Mouse (Mus musculus) gastrocnemius, postnatal 36 days (tissue): ENCODE data around the gene Chp1. TPM values are rescaled to one million over a fixed set of nuclear protein-coding genes. Genes with fewer than 3 reads are reported as not detected.
"Not testable (repeated sequence)": the region's sequence is repeated elsewhere in the genome, so short reads cannot be mapped to it uniquely, and the experiment has no call there.

Experiments used
- DNase-seq, 2 experiments: peaks; one replicate each; pipeline ENCODE4 v3.0.0; 2022
- intact Hi-C: fragments of 180-260 bp; cut with DNase I; formaldehyde crosslinking; loops from one replicate; pipeline ENCODE4 v1.15.1; 2025
- total RNA-seq, 2 experiments: library from RNA; stranded (reverse); gene quantifications; 2 replicates each; pipeline ENCODE4 v1.2.3; 2021

Chp1 gene
- total RNA-seq, 2 experiments from 2014 or later = 66.5 to 75.1 TPM

DNA sequence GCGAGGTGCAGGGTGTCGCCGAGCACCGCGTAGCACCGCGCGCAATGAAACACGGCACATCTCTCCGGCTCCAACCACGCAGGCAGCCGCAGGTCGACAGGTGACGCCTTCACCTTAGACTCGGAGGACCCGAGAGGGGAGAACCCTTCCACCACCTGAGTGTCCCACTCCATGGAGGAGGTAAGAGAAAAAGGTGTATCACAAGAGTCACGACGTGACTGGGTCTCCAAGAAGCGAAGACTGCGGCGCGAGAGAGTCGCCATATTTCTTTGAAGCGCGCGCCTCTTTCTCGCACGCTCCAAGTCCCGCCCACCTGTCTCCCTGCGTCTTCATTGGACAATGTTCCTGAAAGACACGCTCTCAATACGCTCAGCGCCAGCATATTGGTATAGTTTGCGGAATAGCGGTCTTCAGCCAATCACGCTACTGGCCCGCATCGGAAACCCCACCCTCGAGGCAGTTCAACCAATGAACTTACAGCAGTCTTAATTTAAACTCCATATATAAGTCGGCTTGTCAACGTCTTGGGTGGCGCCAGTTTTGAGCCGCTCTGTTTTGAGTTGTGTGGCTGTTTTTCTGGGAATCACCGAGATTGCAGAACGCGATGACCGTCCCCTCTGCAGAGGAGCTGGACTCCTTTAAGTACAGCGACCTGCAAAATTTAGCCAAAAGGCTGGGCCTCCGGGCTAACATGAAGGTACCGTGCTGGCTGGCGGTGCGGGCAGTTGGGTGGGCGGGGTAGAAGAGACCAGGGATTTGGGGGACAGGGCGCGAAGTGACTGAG lies 70.9 kb downstream of the Chp1 start, which contains the start of the genes Nusap1 and Oip5:
Gene Nusap1 (plus strand): TSS at position 100 of the 784 bp plus-strand sequence.
Gene Oip5 (minus strand): TSS at position 271 of the 784 bp plus-strand sequence.
- DNase-seq = peak; percentile 80 to 89
- intact Hi-C loops = no loop called here

DNA sequence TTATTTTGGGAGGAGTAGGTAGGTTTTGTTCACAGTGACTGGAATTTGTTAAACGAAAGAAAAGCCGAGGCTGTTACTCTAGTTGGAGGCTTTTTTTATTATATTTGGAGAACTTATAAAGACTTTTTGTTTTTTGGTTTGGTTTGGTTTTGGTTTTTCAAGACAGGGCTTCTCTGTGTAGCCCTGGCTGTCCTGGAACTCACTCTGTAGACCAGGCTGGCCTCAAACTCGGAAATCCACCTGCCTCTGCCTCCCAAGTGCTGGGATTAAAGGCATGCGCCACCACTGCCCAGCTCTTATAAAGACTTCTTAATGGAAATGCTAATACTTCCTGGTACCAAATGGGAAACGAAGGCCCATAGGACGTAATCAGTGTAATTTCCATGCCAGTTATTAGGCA lies 71.5 kb downstream of the Chp1 start:
- DNase-seq, intact Hi-C loops: not testable (repeated sequence)

DNA sequence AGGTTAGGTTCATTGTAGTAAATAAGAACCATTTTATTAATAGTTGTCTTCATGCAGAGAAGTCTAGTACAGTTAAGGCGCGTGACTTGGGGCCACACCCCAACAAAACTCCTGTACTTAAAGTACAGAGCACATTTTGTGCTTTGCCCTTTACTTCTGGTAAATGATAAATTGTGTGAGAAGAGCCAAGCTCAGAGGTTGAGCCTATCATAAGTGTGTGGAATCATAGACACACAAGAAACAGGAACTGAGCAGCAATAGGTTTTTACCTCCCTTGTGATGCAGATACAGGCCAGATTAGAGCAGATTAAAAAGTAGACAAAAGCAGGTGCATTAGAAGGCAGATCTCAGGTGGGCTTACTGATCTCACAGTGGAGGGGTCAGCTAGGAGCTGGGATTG lies 73.8 kb downstream of the Chp1 start:
- intact Hi-C loops = no loop called here
- DNase-seq = no peak

Other genes with a start within 250 kb of the Chp1 start
- 1 to 10 TPM; 5.1 to 5.5 TPM for gene Dll4, start 221.9 kb upstream of the Chp1 start, total RNA-seq
- 10 to 100 TPM; 40.1 to 82.4 TPM for gene Chac1, start 196.5 kb upstream of the Chp1 start, total RNA-seq
- gene Ino80, start 70.0 kb upstream of the Chp1 start, total RNA-seq = 10 to 100 TPM in 1 of 2 experiments, 1 to 10 TPM in 1; 10.0 to 12.0 TPM
- under 1 TPM; 0.48 to 0.67 TPM for gene Exd1, start 70 bp upstream of the Chp1 start, total RNA-seq
- under 1 TPM; 0.54 to 0.67 TPM for gene Nusap1, start 70.6 kb downstream of the Chp1 start, total RNA-seq
- under 1 TPM; 0.27 to 0.41 TPM for gene Oip5, start 70.8 kb downstream of the Chp1 start, total RNA-seq
- gene Ndufaf1, start 115.1 kb downstream of the Chp1 start, total RNA-seq = 10 to 100 TPM; 42.4 to 46.2 TPM
- gene Rtf1, start 127.4 kb downstream of the Chp1 start, total RNA-seq = 10 to 100 TPM; 20.4 to 21.7 TPM
- not detected for gene Itpka, start 194.6 kb downstream of the Chp1 start, total RNA-seq
- not detected for gene Ltk, start 212.7 kb downstream of the Chp1 start, total RNA-seq
- 10 to 100 TPM; 14.3 to 14.7 TPM for gene Rpap1, start 239.8 kb downstream of the Chp1 start, total RNA-seq